Mouse (Mus musculus) right cerebral cortex, postnatal 36 days (tissue): Measurements from ENCODE around the gene C5ar2.
A peak's percentile ranks its signal among the peaks of the same experiment; 100 is the strongest.

Experiments used
- DNase-seq, 2 experiments: peaks; one replicate each; pipeline ENCODE4 v3.0.0; 2022; ENCODE audit warnings: low spot score in 2 of 2, mixed read lengths in 1 of 2

C5ar2 gene

GRCm38 (mm10) chr7:16201136-16201535 is 42.8 kb downstream of the C5ar2 start:
- no peak for DNase-seq

- DNase-seq = no peak
Measured at GRCm38 (mm10) chr7:16198540-16198939, 45.4 kb downstream of the C5ar2 start.

- DNase-seq = no peak
Measured at GRCm38 (mm10) chr7:16197166-16197565, 46.8 kb downstream of the C5ar2 start.

- DNase-seq = no peak
Measured at GRCm38 (mm10) chr7:16196616-16197015, 47.3 kb downstream of the C5ar2 start.

GRCm38 (mm10) chr7:16193702-16194101 is 50.3 kb downstream of the C5ar2 start:
- DNase-seq = no peak

DNA sequence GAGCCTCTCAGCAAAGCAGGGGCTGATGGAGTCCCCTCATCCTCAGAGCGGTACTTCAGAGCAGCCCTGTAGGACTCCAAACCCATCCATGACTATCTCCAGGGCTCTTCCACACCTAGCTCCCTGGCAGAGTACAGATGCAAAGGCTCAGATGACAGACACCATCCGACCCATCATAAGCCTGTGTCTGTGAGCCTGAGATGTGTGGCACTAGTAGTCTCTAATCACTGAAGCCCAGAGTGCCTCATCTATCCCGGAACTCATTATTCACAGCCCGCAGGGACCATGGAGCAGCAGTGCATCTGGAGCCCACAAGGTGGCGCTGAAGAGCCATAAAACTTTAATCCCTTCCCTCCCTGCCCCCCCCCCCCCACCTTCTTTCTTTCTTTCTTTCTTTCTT is 51.6 kb downstream of the C5ar2 start:
- DNase-seq = peak; percentile 49 to 55

DNA sequence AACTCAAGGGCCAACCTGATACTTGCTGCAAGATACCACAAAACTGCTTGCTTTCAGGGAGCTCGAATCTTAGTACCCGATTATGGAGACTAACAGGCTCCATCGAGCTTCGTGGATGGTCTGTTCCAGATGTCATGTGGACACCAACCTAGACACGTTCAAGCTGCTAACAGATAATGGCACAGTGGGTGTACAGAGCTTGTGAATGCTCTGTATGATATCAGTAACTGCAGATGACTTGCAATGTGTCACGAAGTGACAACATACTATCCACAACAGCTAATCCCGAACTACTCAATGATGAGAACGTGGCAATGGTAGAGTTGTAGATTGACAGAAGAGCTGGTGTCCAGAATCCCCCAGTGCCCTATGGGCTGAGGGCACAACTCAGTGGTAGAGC is 56.5 kb downstream of the C5ar2 start:
- DNase-seq = no peak
